Mouse (Mus musculus): Measurements from ENCODE around the gene Lypd6. TPM values are rescaled to one million over a fixed set of nuclear protein-coding genes. Genes with fewer than 3 reads are reported as not detected.

Gene Lypd6
- polyA plus RNA-seq, 1 experiment from 2014 or later = 31.2 TPM

DNA sequence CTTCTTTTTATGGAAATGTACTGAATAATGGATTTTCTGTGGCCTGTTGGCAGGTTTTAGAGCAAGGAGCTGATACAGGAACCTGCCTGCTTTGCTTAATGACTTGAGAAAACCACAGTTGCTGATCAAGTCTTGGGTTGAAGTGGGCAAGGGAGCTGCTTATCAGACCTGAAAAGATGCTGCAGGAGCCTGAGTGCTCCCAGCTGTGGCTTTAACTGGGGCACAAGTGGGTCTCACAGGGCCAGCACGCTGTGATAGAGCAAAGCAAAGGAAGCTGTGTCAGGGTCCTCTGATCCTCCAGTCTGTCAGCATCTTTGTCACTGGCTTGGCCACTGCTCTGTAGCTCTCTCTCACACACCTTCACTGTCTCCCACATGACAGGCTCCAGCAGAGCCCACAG, 45.4 kb downstream of the Lypd6 start:
- Histone ChIP-seq H3K27me3 (ENCODE audit: control insufficient read depth, insufficient read depth, low read length) (no peaks in the 10 kb centered on the region), H3K27ac (ENCODE audit: low read length) (no peak overlapping the region), H3K4me3 (ENCODE audit: low read depth, low read length) (no peak overlapping the region), H3K4me1 (ENCODE audit: control insufficient read depth, insufficient read depth, low read length) (peaks cover 4% of the 10 kb centered on the region; the same call in 1 of the 2 replicates), H3K36me3 (ENCODE audit: control insufficient read depth, insufficient read depth, low read length) (no peaks in the 10 kb centered on the region), H3K9ac (replicated peaks; ENCODE audit: low read depth, low read length) (no peak overlapping the region), H3K9me3 (ENCODE audit: control insufficient read depth, low read depth, low read length) (no peaks in the 10 kb centered on the region), H3K4me2 (replicated peaks; ENCODE audit: low read depth, low read length) (no peak overlapping the region)
- WGBS = 67% methylated on average over 1 of the region's 1 CpGs
- ATAC-seq (ENCODE audit: insufficient number of reproducible peaks, insufficient read depth, low FRiP score, low read depth) = no peak

DNA sequence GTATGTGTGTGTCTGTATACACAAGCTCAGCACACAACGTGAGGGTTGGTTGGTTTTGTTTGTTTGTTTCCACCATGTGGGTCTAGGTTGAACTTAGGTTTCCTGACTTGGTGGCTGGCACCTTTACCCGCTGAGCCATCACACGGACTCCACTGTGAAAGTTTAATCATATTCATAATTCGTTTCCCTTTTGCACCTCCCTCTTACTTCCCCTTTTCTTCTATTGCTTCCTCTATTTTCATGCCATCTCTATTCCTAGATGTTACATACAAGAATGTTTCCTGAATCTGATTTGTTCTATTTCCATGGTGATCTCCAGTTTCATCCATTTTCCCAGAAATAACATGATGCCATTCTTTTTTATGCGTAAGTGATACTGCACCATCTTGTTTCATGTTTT, 46.2 kb downstream of the Lypd6 start:
- H3K27me3 ChIP-seq (ENCODE audit: control insufficient read depth, insufficient read depth, low read length) = no peaks in the 10 kb centered on the region
- no peak overlapping the region for H3K4me3 ChIP-seq (ENCODE audit: low read depth, low read length)
- no peaks in the 10 kb centered on the region for H3K9me3 ChIP-seq (ENCODE audit: control insufficient read depth, low read depth, low read length)
- 91% methylated on average over 5 of the region's 5 CpGs for WGBS
- H3K36me3 ChIP-seq (ENCODE audit: control insufficient read depth, insufficient read depth, low read length) = no peaks in the 10 kb centered on the region
- no peak overlapping the region for H3K9ac ChIP-seq (replicated peaks; ENCODE audit: low read depth, low read length)
- no peak overlapping the region for H3K27ac ChIP-seq (ENCODE audit: low read length)
- peaks cover 4% of the 10 kb centered on the region; the same call in 1 of the 2 replicates for H3K4me1 ChIP-seq (ENCODE audit: control insufficient read depth, insufficient read depth, low read length)
- no peak for ATAC-seq (ENCODE audit: insufficient number of reproducible peaks, insufficient read depth, low FRiP score, low read depth)
- no peak overlapping the region for H3K4me2 ChIP-seq (replicated peaks; ENCODE audit: low read depth, low read length)

DNA sequence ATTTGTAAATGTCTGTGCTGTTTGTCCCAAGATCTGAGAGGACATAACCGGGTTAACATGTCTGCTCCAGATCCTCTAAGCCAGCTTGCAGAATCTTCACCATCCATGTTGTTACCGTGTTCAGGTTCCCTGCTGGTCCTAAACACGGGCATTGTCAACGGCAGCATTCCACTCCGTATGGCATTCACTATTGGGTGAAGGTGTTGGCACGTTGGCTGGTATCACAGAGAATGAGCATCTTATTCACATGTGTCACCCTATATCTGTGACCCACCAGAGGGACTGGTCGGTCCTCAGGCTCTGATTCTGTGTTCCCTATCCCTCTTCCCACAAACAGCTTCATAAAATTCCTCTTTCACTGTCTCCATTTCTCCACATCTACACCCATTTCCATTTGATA, 52.9 kb downstream of the Lypd6 start:
- Histone ChIP-seq H3K4me1 (ENCODE audit: control insufficient read depth, insufficient read depth, low read length) (no peaks in the 10 kb centered on the region), H3K36me3 (ENCODE audit: control insufficient read depth, insufficient read depth, low read length) (no peaks in the 10 kb centered on the region), H3K9me3 (ENCODE audit: control insufficient read depth, low read depth, low read length) (no peaks in the 10 kb centered on the region), H3K9ac (replicated peaks; ENCODE audit: low read depth, low read length) (no peak overlapping the region), H3K27me3 (ENCODE audit: control insufficient read depth, insufficient read depth, low read length) (no peaks in the 10 kb centered on the region), H3K27ac (ENCODE audit: low read length) (no peak overlapping the region), H3K4me3 (ENCODE audit: low read depth, low read length) (no peak overlapping the region), H3K4me2 (replicated peaks; ENCODE audit: low read depth, low read length) (no peak overlapping the region)
- ATAC-seq (ENCODE audit: insufficient number of reproducible peaks, insufficient read depth, low FRiP score, low read depth) = no peak
- 93% methylated on average over 7 of the region's 7 CpGs for WGBS

DNA sequence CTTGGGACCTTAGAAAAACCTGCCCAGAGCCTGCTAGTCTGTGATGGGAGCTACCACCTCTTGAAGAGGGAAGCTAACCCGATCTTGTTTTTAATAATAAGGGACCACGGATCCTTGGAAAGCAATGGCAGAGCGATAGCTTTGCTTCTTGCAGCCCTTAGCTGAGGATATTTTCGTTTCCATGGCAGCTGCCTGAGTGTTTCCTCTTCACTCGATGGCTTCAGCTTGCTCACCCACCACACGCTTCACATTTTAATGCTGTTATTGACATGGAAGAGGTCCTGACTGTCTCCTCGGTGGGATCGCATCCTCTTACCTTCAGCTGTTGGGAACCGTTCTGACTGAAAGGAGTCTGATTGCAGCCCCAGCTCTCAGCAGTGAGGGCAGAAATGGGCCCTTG, 54.6 kb downstream of the Lypd6 start:
- 80% methylated on average over 9 of the region's 9 CpGs for WGBS
- no peak for ATAC-seq (ENCODE audit: insufficient number of reproducible peaks, insufficient read depth, low FRiP score, low read depth)
- Histone ChIP-seq H3K4me2 (replicated peaks; ENCODE audit: low read depth, low read length) (no peak overlapping the region), H3K4me1 (ENCODE audit: control insufficient read depth, insufficient read depth, low read length) (no peaks in the 10 kb centered on the region), H3K27me3 (ENCODE audit: control insufficient read depth, insufficient read depth, low read length) (no peaks in the 10 kb centered on the region), H3K36me3 (ENCODE audit: control insufficient read depth, insufficient read depth, low read length) (no peaks in the 10 kb centered on the region), H3K9me3 (ENCODE audit: control insufficient read depth, low read depth, low read length) (no peaks in the 10 kb centered on the region), H3K9ac (replicated peaks; ENCODE audit: low read depth, low read length) (no peak overlapping the region), H3K4me3 (ENCODE audit: low read depth, low read length) (no peak overlapping the region), H3K27ac (ENCODE audit: low read length) (no peak overlapping the region)

DNA sequence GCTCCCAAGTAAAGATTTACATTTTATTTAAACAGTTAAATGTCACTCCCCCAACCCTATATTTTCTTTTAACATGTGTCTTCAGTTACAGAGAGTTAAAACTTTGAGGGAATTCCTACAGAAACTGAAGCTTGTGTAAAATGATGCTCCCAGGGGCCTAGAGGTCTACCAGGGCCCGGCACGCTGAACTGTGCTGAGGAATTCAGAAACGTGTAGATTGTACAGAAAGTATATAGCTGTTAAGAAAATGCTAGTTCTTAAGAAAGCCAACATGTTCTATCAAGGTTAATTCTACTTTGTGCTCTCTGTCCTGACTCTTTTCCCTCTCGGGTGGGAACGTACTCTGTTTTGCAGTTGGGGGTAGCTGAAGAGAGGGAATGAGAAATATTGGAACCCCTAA, 57.1 kb downstream of the Lypd6 start:
- Histone ChIP-seq H3K4me3 (ENCODE audit: low read depth, low read length) (no peak overlapping the region), H3K9ac (replicated peaks; ENCODE audit: low read depth, low read length) (no peak overlapping the region), H3K9me3 (ENCODE audit: control insufficient read depth, low read depth, low read length) (no peaks in the 10 kb centered on the region), H3K36me3 (ENCODE audit: control insufficient read depth, insufficient read depth, low read length) (no peaks in the 10 kb centered on the region), H3K4me2 (replicated peaks; ENCODE audit: low read depth, low read length) (no peak overlapping the region), H3K27ac (ENCODE audit: low read length) (no peak overlapping the region), H3K4me1 (ENCODE audit: control insufficient read depth, insufficient read depth, low read length) (no peaks in the 10 kb centered on the region), H3K27me3 (ENCODE audit: control insufficient read depth, insufficient read depth, low read length) (no peaks in the 10 kb centered on the region)
- ATAC-seq (ENCODE audit: insufficient number of reproducible peaks, insufficient read depth, low FRiP score, low read depth) = no peak
- WGBS = 87% methylated on average over 5 of the region's 5 CpGs

DNA sequence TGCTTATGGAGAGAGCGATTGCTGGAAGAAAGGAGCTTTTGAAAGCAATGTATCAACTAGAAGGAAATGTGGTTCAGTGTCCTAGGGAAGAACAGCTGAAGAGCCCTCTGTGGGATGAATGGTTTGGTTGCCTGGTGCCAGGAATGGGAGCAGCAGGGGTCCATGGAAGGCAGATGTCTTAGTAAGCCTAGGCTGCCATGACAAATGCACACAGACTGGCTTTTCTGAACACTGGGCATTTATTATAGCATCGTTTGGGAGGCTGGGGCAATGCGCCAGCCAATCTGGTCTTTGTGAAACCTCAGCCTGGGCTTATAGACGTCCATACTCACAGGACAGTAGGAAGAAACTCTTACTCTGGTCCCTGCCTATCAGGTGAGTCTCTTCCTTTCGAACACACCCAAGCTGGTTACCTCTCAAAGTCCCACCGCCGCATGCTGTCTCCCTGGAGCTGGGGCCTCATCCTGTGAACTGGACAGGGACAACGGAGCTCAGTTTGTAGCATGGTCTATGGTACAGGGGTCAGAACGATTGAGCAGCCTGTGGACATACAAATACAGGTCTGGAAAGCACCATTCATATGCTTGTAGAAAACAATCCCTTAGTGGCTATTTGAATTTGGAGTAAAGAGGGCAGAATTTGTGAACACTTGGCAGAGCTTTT, 61.4 kb downstream of the Lypd6 start:
- Histone ChIP-seq H3K4me3 (ENCODE audit: low read depth, low read length) (no peak overlapping the region), H3K9me3 (ENCODE audit: control insufficient read depth, low read depth, low read length) (no peaks in the 10 kb centered on the region), H3K4me2 (replicated peaks; ENCODE audit: low read depth, low read length) (no peak overlapping the region), H3K27ac (ENCODE audit: low read length) (no peak overlapping the region), H3K36me3 (ENCODE audit: control insufficient read depth, insufficient read depth, low read length) (no peaks in the 10 kb centered on the region), H3K9ac (replicated peaks; ENCODE audit: low read depth, low read length) (no peak overlapping the region), H3K27me3 (ENCODE audit: control insufficient read depth, insufficient read depth, low read length) (no peaks in the 10 kb centered on the region), H3K4me1 (ENCODE audit: control insufficient read depth, insufficient read depth, low read length) (no peaks in the 10 kb centered on the region)
- WGBS = 86% methylated on average over 9 of the region's 9 CpGs
- ATAC-seq (ENCODE audit: insufficient number of reproducible peaks, insufficient read depth, low FRiP score, low read depth) = no peak

DNA sequence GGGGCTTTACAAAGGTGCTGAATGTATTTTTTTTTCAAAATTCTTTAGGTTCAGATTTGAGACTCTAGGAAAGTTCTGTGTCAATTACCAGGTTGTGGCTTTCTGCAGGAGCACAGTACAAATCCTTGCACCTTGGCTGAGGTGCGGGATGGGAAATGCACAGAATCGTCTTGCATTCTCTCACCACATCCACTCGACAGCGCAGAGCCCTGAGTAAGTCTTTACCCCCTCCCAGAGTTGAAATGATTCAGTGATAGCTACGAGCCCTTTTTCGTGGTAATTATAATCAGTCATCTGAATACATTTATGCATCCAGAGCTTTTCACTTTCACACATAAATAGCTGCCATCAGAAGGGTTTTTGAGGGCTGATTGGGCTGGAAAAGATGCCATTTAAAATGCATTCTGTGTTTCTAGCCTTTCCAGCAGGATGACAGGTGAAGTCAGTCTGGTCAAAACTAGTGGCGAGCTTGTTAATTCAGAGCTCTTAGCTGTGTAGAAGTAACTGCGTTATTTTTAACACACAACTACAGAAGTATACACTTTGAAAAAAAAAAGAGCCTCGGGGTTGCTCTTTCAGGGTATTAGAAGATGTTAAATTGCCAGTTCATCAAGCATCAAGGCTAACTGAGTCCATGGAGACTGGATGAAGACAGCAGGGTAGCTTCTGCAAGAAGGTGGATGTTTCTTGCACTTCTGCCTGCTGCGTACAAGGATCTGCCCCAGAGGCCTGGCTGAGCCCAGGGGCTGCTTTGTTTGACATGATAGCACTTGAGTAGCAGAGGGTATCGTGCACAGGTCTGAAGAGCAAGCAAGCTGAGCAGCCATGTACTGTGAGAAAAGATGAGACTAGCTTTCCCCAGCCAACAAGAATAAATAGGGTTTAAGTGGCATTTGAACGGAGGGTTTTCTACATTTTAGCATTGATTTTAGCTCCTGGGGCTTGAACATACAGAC, 62.4 kb downstream of the Lypd6 start:
- Histone ChIP-seq H3K9ac (replicated peaks; ENCODE audit: low read depth, low read length) (no peak overlapping the region), H3K36me3 (ENCODE audit: control insufficient read depth, insufficient read depth, low read length) (no peaks in the 10 kb centered on the region), H3K4me2 (replicated peaks; ENCODE audit: low read depth, low read length) (no peak overlapping the region), H3K4me1 (ENCODE audit: control insufficient read depth, insufficient read depth, low read length) (no peaks in the 10 kb centered on the region), H3K27me3 (ENCODE audit: control insufficient read depth, insufficient read depth, low read length) (no peaks in the 10 kb centered on the region), H3K9me3 (ENCODE audit: control insufficient read depth, low read depth, low read length) (no peaks in the 10 kb centered on the region), H3K4me3 (ENCODE audit: low read depth, low read length) (no peak overlapping the region), H3K27ac (ENCODE audit: low read length) (no peak overlapping the region)
- ATAC-seq (ENCODE audit: insufficient number of reproducible peaks, insufficient read depth, low FRiP score, low read depth) = no peak
- WGBS = 75% methylated on average over 12 of the region's 12 CpGs

- ATAC-seq (ENCODE audit: insufficient number of reproducible peaks, insufficient read depth, low FRiP score, low read depth) = no peak
- H3K4me1 ChIP-seq (ENCODE audit: control insufficient read depth, insufficient read depth, low read length) = no peaks in the 10 kb centered on the region
- no peak overlapping the region for H3K27ac ChIP-seq (ENCODE audit: low read length)
- no peak overlapping the region for H3K4me3 ChIP-seq (ENCODE audit: low read depth, low read length)
- no peak overlapping the region for H3K9ac ChIP-seq (replicated peaks; ENCODE audit: low read depth, low read length)
- H3K4me2 ChIP-seq (replicated peaks; ENCODE audit: low read depth, low read length) = no peak overlapping the region
- H3K36me3 ChIP-seq (ENCODE audit: control insufficient read depth, insufficient read depth, low read length) = no peaks in the 10 kb centered on the region
- no peaks in the 10 kb centered on the region for H3K9me3 ChIP-seq (ENCODE audit: control insufficient read depth, low read depth, low read length)
- H3K27me3 ChIP-seq (ENCODE audit: control insufficient read depth, insufficient read depth, low read length) = no peaks in the 10 kb centered on the region
- 89% methylated on average over 3 of the region's 3 CpGs for WGBS
Measured at GRCm38 (mm10) chr2:50130674-50131073, 64.4 kb downstream of the Lypd6 start.
